Mouse (Mus musculus) lung, embryonic 14.5 days (tissue): ENCODE data around the gene Prima1. TPM values are rescaled to one million over a fixed set of nuclear protein-coding genes. Genes with fewer than 3 reads are reported as not detected.

Experiments
- ATAC-seq: fragments of 200-750 bp; cut with Nextera tagmentation; 2 replicates; pipeline ENCODE4 v1.8.0; 2017; ENCODE audit warnings: mild to moderate bottlenecking, moderate TSS enrichment, moderate library complexity; ENCODE audit not compliant: insufficient read depth
- DNase-seq: peaks from one replicate; pipeline ENCODE4 v3.0.0-alpha.2; 2015
- H3K27ac ChIP-seq: fragments of 300-500 bp; sonication (generic); 2 replicates; pipeline ENCODE4 v1.5.1; 2014; ENCODE audit warnings: low read depth, mild to moderate bottlenecking, moderate library complexity
- H3K27me3 ChIP-seq: fragments of 300-500 bp; sonication (generic); 2 replicates; pipeline ENCODE4 v1.6.1; 2014; ENCODE audit warnings: low read length, control low read depth; ENCODE audit not compliant: insufficient read depth
- H3K36me3 ChIP-seq: fragments of 300-500 bp; sonication (generic); 2 replicates; pipeline ENCODE4 v1.6.1; 2014; ENCODE audit warnings: control low read depth; ENCODE audit not compliant: insufficient read depth
- H3K4me1 ChIP-seq: fragments of 300-500 bp; sonication (generic); 2 replicates; pipeline ENCODE4 v1.6.1; 2014; ENCODE audit warnings: antibody characterized with exemption, control low read depth; ENCODE audit not compliant: insufficient read depth
- H3K4me2 ChIP-seq: fragments of 300-500 bp; sonication (generic); 2 replicates; pipeline ENCODE4 v1.6.1; 2014; ENCODE audit warnings: mild to moderate bottlenecking
- H3K4me3 ChIP-seq: fragments of 300-500 bp; sonication (generic); 2 replicates; pipeline ENCODE4 v1.5.1; 2014; ENCODE audit warnings: low read depth, low read length
- H3K9ac ChIP-seq: fragments of 300-500 bp; sonication (generic); 2 replicates; pipeline ENCODE4 v1.6.1; 2014
- H3K9me3 ChIP-seq: fragments of 300-500 bp; sonication (generic); 2 replicates; pipeline ENCODE4 v1.6.1; 2016; ENCODE audit warnings: low read depth, low read length, control low read depth
- CTCF ChIP-seq: IDR thresholded peaks from 2 replicates; pipeline ENCODE4 v1.5.1; 2016; ENCODE audit warnings: antibody characterized with exemption, low read depth
- WGBS: fragments of 180-500 bp; shearing (Covaris S2); extraction: QIAGEN DNeasy Blood & Tissue Kit; methylation state at CpG from one replicate; pipeline ENCODE4 v1.1.7; 2014; 5-methylcytosine and 5-hydroxymethylcytosine counted together
- polyA plus RNA-seq: library from polyadenylated mRNA; unstranded; fragments of >200 nt; fragmentation: Nextera tagmentation; extraction: Ambion mirVana; gene quantifications from 2 replicates; pipeline ENCODE4 v1.2.1, GENCODE M21; 2014

Gene Prima1
- polyA plus RNA-seq, 1 experiment from 2014 or later, result not detected

- Histone ChIP-seq H3K4me2 (no peak overlapping the region), H3K27me3 (no peaks in the 10 kb centered on the region), H3K36me3 (no peaks in the 10 kb centered on the region), H3K4me1 (peaks cover 4% of the 10 kb centered on the region; the same call in 1 of the 2 replicates), H3K9ac (no peak overlapping the region), H3K27ac (no peak overlapping the region), H3K9me3 (no peaks in the 10 kb centered on the region), H3K4me3 (no peak overlapping the region)
- TF ChIP-seq CTCF, result no peak
- 57% methylated on average over 5 of the region's 5 CpGs for WGBS
- DNase-seq, result no peak
- ATAC-seq, result no peak
Observed at GRCm38 (mm10) chr12:103211078-103211477, 30.9 kb downstream of the Prima1 start.

DNA sequence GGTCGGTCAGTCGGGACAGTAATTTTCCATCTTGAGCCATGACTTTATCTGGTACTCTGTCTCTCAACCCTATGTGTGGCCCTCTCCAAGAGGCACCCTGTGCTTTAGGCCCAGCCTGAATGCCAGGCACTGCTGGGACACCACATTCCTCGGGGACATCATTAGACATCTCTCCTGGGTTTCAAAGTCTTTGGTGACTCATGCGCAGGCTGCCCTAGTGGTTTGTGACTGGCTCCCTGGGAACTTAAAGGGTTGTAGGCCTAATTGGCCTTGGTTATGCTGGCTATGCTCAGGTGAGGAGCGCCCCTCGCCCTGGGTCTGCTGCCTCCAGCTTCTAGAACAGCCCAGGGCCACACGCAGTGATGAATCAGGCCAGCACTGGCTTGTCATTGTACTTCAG, 32.4 kb downstream of the Prima1 start:
- TF ChIP-seq CTCF, result no peak
- H3K4me2 ChIP-seq, result no peak overlapping the region
- no peaks in the 10 kb centered on the region for H3K36me3 ChIP-seq
- no peaks in the 10 kb centered on the region for H3K9me3 ChIP-seq
- H3K27ac ChIP-seq, result no peak overlapping the region
- no peak for DNase-seq
- H3K27me3 ChIP-seq, result no peaks in the 10 kb centered on the region
- H3K4me3 ChIP-seq, result no peak overlapping the region
- no peak for ATAC-seq
- 85% methylated on average over 7 of the region's 7 CpGs for WGBS
- no peak overlapping the region for H3K9ac ChIP-seq
- H3K4me1 ChIP-seq, result peaks cover 2% of the 10 kb centered on the region; the same call in 1 of the 2 replicates

DNA sequence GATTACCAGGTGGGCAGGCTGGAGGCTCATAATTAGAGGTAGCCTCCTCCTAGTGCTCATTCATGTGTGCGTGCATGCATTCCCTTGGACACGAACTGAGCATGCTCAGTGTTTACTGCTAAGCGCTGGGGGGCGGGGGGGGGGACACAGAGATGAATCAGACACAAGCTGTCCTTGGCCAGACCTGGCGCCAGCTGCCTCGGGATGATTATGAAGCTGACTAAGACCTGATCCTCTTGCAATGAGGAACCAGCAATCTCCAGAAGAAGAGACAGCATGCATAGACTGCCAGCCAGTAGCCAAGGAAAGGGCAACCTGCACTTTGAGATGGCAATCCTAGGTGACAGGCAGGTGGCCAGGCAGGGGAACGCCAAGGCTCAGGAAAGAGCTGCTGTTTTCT, 36.4 kb downstream of the Prima1 start:
- H3K4me1 ChIP-seq, result no peaks in the 10 kb centered on the region
- WGBS, result 72% methylated on average over 7 of the region's 7 CpGs
- no peak for TF ChIP-seq CTCF

GRCm38 (mm10) chr12:103202592-103203544, 39.1 kb downstream of the Prima1 start:
- Histone ChIP-seq H3K9me3 (no peaks in the 10 kb centered on the region), H3K27ac (no peak overlapping the region), H3K4me1 (no peaks in the 10 kb centered on the region), H3K36me3 (no peaks in the 10 kb centered on the region), H3K4me2 (no peak overlapping the region), H3K4me3 (no peak overlapping the region), H3K27me3 (no peaks in the 10 kb centered on the region), H3K9ac (no peak overlapping the region)
- no peak for ATAC-seq
- DNase-seq, result no peak
- TF ChIP-seq CTCF, result no peak
- WGBS, result 26% methylated on average over 11 of the region's 11 CpGs

More for the DNA sequence above, 36.4 kb downstream of the Prima1 start:
- no peaks in the 10 kb centered on the region for H3K36me3 ChIP-seq
- no peak overlapping the region for H3K27ac ChIP-seq
- ATAC-seq (no peak), DNase-seq (no peak)
- no peak overlapping the region for H3K9ac ChIP-seq
- H3K4me3 ChIP-seq, result no peak overlapping the region
- no peak overlapping the region for H3K4me2 ChIP-seq
- H3K9me3 ChIP-seq, result no peaks in the 10 kb centered on the region
- H3K27me3 ChIP-seq, result no peaks in the 10 kb centered on the region

DNA sequence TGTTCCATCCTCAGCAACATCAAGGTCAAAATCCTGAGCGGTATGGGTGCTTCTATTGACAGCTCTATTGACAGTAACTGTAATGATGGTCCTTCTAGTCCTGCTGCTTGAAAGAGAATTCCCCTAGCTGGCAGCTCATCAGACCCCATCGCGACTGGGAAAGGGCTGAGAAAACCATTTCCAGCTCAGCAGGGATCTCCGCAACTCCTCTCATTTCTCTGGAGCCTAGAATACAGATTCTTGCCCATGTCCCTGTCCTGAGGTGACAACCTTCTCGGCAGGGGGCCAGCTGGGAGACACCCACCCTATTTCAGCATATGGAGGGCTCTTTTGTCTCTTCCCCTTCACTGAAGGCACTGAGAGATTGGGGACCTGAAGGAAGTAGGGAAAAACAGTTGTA, 49.0 kb downstream of the Prima1 start:
- Histone ChIP-seq H3K4me1 (no peaks in the 10 kb centered on the region), H3K9me3 (no peaks in the 10 kb centered on the region), H3K4me3 (no peak overlapping the region), H3K27ac (no peak overlapping the region), H3K4me2 (no peak overlapping the region), H3K36me3 (no peaks in the 10 kb centered on the region), H3K27me3 (no peaks in the 10 kb centered on the region), H3K9ac (no peak overlapping the region)
- 38% methylated on average over 5 of the region's 5 CpGs for WGBS
- no peak for DNase-seq
- ATAC-seq, result no peak
- no peak for TF ChIP-seq CTCF

GRCm38 (mm10) chr12:103189771-103190170, 52.2 kb downstream of the Prima1 start:
- DNase-seq (peak; percentile 13), ATAC-seq (no peak)
- no peaks in the 10 kb centered on the region for H3K36me3 ChIP-seq
- TF ChIP-seq CTCF, result no peak
- H3K9ac ChIP-seq, result no peak overlapping the region
- 54% methylated on average over 12 of the region's 12 CpGs for WGBS
- H3K4me2 ChIP-seq, result no peak overlapping the region
- no peak overlapping the region for H3K4me3 ChIP-seq
- H3K27me3 ChIP-seq, result no peaks in the 10 kb centered on the region
- no peaks in the 10 kb centered on the region for H3K4me1 ChIP-seq
- H3K9me3 ChIP-seq, result no peaks in the 10 kb centered on the region
- H3K27ac ChIP-seq, result no peak overlapping the region

DNA sequence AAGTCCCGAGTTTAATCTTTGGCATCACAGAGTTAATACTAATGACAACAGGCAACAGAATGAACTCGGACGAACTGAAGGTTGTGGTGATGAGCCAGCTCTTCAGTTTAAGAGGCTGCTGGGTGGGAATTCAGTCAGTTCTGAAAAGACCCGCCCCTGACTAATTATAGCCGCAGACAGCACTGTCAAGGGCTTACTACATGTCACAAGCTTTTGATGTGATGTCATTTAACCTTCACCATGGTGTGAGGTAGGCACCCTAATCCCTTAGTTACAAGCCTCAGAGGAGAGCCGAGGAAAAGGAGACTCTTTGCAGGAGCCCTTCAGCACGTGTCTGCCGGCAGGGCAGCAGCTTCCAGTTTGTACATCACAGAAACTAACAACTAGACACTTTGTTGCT, 53.7 kb downstream of the Prima1 start:
- DNase-seq (no peak), ATAC-seq (no peak)
- Histone ChIP-seq H3K36me3 (no peaks in the 10 kb centered on the region), H3K4me1 (no peaks in the 10 kb centered on the region), H3K4me2 (no peak overlapping the region), H3K27ac (no peak overlapping the region), H3K9me3 (no peaks in the 10 kb centered on the region), H3K4me3 (no peak overlapping the region), H3K27me3 (no peaks in the 10 kb centered on the region), H3K9ac (no peak overlapping the region)
- TF ChIP-seq CTCF, result no peak
- 64% methylated on average over 8 of the region's 8 CpGs for WGBS
